Mouse (Mus musculus): ENCODE data around the gene Mipol1. TPM values are rescaled to one million over a fixed set of nuclear protein-coding genes. Genes with fewer than 3 reads are reported as not detected.
A peak's percentile ranks its signal among the peaks of the same experiment; 100 is the strongest.

The Mipol1 gene
- polyA plus RNA-seq, 1 experiment from 2014 or later, result 8.8 TPM

DNA sequence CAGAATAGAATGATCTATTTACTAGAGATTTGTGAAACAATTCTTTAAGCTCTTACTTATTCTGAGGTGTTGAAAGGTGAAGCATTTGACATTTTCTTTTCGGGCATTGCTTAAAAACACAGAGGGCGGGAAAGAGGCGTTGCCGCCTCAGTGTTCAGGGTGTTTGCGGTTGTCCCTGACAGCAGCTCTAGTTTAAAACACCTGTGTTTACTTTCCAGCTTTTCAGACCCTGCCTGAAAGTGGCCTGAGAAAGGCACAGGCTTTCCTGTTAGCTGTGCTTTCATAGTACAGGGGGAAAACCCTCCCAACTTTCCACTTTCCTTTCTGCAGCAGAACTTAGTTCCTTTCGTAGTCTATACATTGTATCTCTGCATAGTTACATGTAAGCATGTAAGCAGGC lies 152.6 kb downstream of the Mipol1 start:
- DNase-seq (ENCODE audit: low spot score), result no peak
- 0 out of 2 replicates have a peak, but pooled peaks have one; percentile 42 for ATAC-seq (replicated peaks; ENCODE audit: low FRiP score)
- Histone ChIP-seq H3K27ac (ENCODE audit: low read depth, low read length) (no peak overlapping the region), H3K9ac (ENCODE audit: low read length) (no peak overlapping the region), H3K4me1 (replicated peaks; ENCODE audit: control insufficient read depth, insufficient read depth, low read length) (no peaks in the 10 kb centered on the region), H3K4me2 (ENCODE audit: low read depth, low read length, severe bottlenecking) (no peak overlapping the region), H3K36me3 (ENCODE audit: control insufficient read depth, insufficient read depth, low read length) (no peaks in the 10 kb centered on the region), H3K4me3 (ENCODE audit: low read depth, low read length) (no peak overlapping the region), H3K9me3 (ENCODE audit: control insufficient read depth, low read length) (no peaks in the 10 kb centered on the region), H3K27me3 (ENCODE audit: control insufficient read depth, insufficient read depth, low read length) (no peaks in the 10 kb centered on the region)
- 36% methylated on average over 6 of the region's 6 CpGs for WGBS

DNA sequence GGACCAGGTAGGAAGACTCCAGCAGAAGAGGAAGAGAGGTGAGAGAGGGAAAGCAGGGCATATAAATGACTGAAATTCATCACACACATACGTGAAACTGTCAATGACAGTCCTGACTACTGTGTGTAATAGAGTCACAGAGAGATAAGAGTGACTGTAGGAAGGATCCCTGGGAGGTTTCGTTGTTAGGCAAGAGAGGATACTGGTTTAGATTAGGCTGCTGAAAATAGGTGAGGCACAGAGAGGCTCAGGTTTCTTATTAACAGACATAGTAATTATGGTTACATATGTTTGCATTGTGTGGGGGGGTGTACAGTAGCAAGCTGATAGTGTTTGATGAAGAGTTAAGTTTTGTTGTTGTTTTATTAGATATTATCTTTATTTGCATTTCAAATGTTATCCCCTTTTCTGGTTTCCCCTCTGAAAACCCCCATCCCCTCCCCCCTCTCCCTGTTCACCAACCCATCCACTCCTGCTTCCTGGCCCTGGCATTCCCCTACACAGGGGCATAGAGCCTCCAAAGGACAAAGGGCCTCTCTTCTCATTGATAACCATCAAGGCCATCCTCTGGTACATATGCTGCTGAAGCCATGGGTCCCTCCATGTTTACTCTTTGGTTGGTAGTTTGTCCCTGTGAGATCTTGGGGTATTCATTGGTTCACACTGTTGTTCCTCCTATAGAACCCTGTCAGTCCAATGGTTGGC lies 157.5 kb downstream of the Mipol1 start:
- no peaks in the 10 kb centered on the region for H3K4me1 ChIP-seq (replicated peaks; ENCODE audit: control insufficient read depth, insufficient read depth, low read length)
- DNase-seq (ENCODE audit: low spot score) (no peak), ATAC-seq (replicated peaks; ENCODE audit: low FRiP score) (no peak)
- H3K36me3 ChIP-seq (ENCODE audit: control insufficient read depth, insufficient read depth, low read length), result no peaks in the 10 kb centered on the region
- 89% methylated on average over 2 of the region's 2 CpGs for WGBS
- no peaks in the 10 kb centered on the region for H3K9me3 ChIP-seq (ENCODE audit: control insufficient read depth, low read length)
- no peak overlapping the region for H3K4me2 ChIP-seq (ENCODE audit: low read depth, low read length, severe bottlenecking)
- H3K4me3 ChIP-seq (ENCODE audit: low read depth, low read length), result no peak overlapping the region
- no peak overlapping the region for H3K27ac ChIP-seq (ENCODE audit: low read depth, low read length)
- no peaks in the 10 kb centered on the region for H3K27me3 ChIP-seq (ENCODE audit: control insufficient read depth, insufficient read depth, low read length)
- no peak overlapping the region for H3K9ac ChIP-seq (ENCODE audit: low read length)

DNA sequence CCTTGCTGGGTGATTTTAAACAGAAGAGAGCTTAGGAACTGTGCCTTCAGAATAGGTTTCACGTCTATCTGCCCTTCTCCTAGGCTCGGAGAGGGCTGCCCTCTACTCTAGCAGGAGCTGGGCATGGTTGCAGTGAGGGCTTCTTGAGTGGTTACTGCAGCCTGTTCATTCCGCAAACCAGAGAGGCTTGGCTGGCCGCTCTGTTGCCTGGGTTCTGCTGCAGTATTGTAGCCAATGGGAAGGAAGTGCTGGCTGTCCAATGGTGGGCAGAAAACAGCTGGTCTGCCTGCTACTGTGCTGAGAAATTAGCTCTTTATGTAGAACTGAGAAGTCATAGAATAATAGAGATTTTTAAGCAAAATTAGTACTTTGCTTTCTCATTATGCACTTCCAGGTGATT lies 169.3 kb downstream of the Mipol1 start:
- ATAC-seq (replicated peaks; ENCODE audit: low FRiP score) (peak; percentile 77), DNase-seq (ENCODE audit: low spot score) (peak; percentile 57)
- no peak overlapping the region for H3K4me3 ChIP-seq (ENCODE audit: low read depth, low read length)
- no peak overlapping the region for H3K27ac ChIP-seq (ENCODE audit: low read depth, low read length)
- peaks cover 5% of the 10 kb centered on the region for H3K4me1 ChIP-seq (replicated peaks; ENCODE audit: control insufficient read depth, insufficient read depth, low read length)
- H3K4me2 ChIP-seq (ENCODE audit: low read depth, low read length, severe bottlenecking), result no peak overlapping the region
- WGBS, result 18% methylated on average over 4 of the region's 4 CpGs
- H3K9me3 ChIP-seq (ENCODE audit: control insufficient read depth, low read length), result no peaks in the 10 kb centered on the region
- H3K36me3 ChIP-seq (ENCODE audit: control insufficient read depth, insufficient read depth, low read length), result no peaks in the 10 kb centered on the region
- H3K27me3 ChIP-seq (ENCODE audit: control insufficient read depth, insufficient read depth, low read length), result no peaks in the 10 kb centered on the region; the same call in 1 of the 2 replicates
- H3K9ac ChIP-seq (ENCODE audit: low read length), result no peak overlapping the region

DNA sequence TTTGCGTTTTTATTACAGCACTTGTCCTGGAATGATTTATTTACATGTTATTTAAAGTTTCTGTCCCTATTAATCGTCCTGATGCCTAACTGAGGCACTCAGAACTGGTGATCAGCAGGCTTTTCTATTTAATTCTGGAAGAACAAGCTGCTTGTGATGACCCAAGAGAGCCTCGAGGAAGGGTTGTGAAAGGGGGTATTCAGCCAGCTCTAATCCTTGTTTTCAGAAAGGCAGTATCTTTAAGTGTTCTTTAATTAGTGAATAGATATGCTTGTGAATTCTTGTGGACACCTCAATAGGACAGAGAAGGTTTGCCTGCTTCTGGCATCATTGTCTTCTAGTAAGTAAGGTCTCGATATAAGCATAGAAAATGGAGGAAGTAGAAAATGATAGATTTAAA lies 170.0 kb downstream of the Mipol1 start:
- DNase-seq (ENCODE audit: low spot score) (no peak), ATAC-seq (replicated peaks; ENCODE audit: low FRiP score) (0 out of 2 replicates have a peak, but pooled peaks have one; percentile 45)
- WGBS, result 11% methylated on average over 4 of the region's 4 CpGs
- Histone ChIP-seq H3K27me3 (ENCODE audit: control insufficient read depth, insufficient read depth, low read length) (no peaks in the 10 kb centered on the region; the same call in 1 of the 2 replicates), H3K4me1 (replicated peaks; ENCODE audit: control insufficient read depth, insufficient read depth, low read length) (peaks cover 5% of the 10 kb centered on the region), H3K27ac (ENCODE audit: low read depth, low read length) (no peak overlapping the region), H3K9ac (ENCODE audit: low read length) (no peak overlapping the region), H3K9me3 (ENCODE audit: control insufficient read depth, low read length) (no peaks in the 10 kb centered on the region), H3K4me2 (ENCODE audit: low read depth, low read length, severe bottlenecking) (no peak overlapping the region), H3K36me3 (ENCODE audit: control insufficient read depth, insufficient read depth, low read length) (no peaks in the 10 kb centered on the region), H3K4me3 (ENCODE audit: low read depth, low read length) (no peak overlapping the region)

DNA sequence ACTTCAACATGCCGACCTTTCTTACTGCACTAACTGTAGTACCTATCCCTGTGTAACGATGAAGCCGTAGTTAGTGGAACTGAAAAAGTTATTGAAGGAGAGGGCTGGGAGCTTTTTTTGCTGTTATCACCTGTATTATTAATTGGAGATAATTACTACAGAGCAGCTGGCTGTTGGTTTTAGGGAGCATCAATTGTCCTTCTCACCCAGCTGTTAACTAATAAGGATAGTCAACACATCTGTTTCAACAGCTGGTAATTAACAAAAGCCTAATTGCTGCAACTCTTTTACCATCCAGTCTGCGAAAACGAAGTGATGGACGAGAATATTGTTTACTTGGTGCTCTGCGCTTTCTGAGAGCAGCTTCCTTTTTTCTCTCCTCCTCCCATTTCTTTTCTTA lies 170.9 kb downstream of the Mipol1 start:
- H3K36me3 ChIP-seq (ENCODE audit: control insufficient read depth, insufficient read depth, low read length), result no peaks in the 10 kb centered on the region
- no peaks in the 10 kb centered on the region; the same call in 1 of the 2 replicates for H3K27me3 ChIP-seq (ENCODE audit: control insufficient read depth, insufficient read depth, low read length)
- 14% methylated on average over 7 of the region's 7 CpGs for WGBS
- DNase-seq (ENCODE audit: low spot score), result no peak
- no peak for ATAC-seq (replicated peaks; ENCODE audit: low FRiP score)
- H3K4me3 ChIP-seq (ENCODE audit: low read depth, low read length), result no peak overlapping the region; the same call in 1 of the 2 replicates
- H3K9ac ChIP-seq (ENCODE audit: low read length), result no peak overlapping the region
- no peak overlapping the region for H3K27ac ChIP-seq (ENCODE audit: low read depth, low read length)
- H3K4me2 ChIP-seq (ENCODE audit: low read depth, low read length, severe bottlenecking), result peak overlapping the region; percentile 8; the same call in 1 of the 2 replicates
- no peaks in the 10 kb centered on the region for H3K9me3 ChIP-seq (ENCODE audit: control insufficient read depth, low read length)
- H3K4me1 ChIP-seq (replicated peaks; ENCODE audit: control insufficient read depth, insufficient read depth, low read length), result peaks cover 5% of the 10 kb centered on the region

DNA sequence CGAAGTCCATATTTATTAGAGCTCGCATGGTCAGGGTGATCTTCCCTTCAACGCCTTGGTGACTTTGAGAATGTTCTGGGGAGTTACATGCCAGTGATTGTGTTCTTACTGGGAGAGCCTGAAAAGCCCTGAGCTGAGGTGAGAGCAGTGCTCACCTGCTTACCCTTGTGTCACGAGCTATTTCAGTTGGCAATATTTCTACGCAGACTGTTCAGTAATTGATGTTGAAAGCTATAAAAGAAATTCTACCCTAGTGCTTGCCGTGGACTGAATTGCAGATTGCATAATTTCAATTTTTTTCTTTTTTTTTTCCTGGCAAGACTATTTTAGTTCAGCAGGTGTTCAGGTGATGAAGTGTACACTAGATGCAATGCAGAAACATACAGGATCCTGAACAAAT lies 172.1 kb downstream of the Mipol1 start:
- no peaks in the 10 kb centered on the region for H3K36me3 ChIP-seq (ENCODE audit: control insufficient read depth, insufficient read depth, low read length)
- no peaks in the 10 kb centered on the region for H3K9me3 ChIP-seq (ENCODE audit: control insufficient read depth, low read length)
- H3K27me3 ChIP-seq (ENCODE audit: control insufficient read depth, insufficient read depth, low read length), result no peaks in the 10 kb centered on the region; the same call in 1 of the 2 replicates
- H3K27ac ChIP-seq (ENCODE audit: low read depth, low read length), result no peak overlapping the region
- no peak overlapping the region for H3K4me3 ChIP-seq (ENCODE audit: low read depth, low read length)
- DNase-seq (ENCODE audit: low spot score) (no peak), ATAC-seq (replicated peaks; ENCODE audit: low FRiP score) (no peak)
- no peak overlapping the region for H3K4me2 ChIP-seq (ENCODE audit: low read depth, low read length, severe bottlenecking)
- H3K4me1 ChIP-seq (replicated peaks; ENCODE audit: control insufficient read depth, insufficient read depth, low read length), result peaks cover 5% of the 10 kb centered on the region
- H3K9ac ChIP-seq (ENCODE audit: low read length), result no peak overlapping the region
- WGBS, result 75% methylated on average over 6 of the region's 6 CpGs

DNA sequence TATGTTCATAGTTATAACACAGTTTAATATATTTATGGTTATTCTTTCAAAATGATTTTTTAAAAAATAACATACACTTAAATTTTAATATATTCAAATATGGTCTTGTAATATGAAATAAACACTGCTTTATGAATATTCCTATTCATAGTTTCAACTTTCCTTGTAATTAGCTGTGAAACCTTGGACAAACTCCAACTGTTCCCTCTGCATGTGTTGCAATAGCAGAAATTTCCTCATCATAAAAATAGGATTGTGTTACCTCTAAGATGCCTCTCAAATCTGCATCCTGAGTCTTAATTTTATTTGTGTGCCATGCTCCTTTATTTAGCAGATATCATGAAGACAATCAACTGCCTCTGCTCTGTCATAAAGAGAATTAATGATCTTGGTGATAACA lies 179.7 kb downstream of the Mipol1 start:
- no peak overlapping the region for H3K27ac ChIP-seq (ENCODE audit: low read depth, low read length)
- no peaks in the 10 kb centered on the region for H3K9me3 ChIP-seq (ENCODE audit: control insufficient read depth, low read length)
- no peak overlapping the region for H3K4me3 ChIP-seq (ENCODE audit: low read depth, low read length)
- ATAC-seq (replicated peaks; ENCODE audit: low FRiP score) (no peak), DNase-seq (ENCODE audit: low spot score) (no peak)
- no peaks in the 10 kb centered on the region for H3K27me3 ChIP-seq (ENCODE audit: control insufficient read depth, insufficient read depth, low read length)
- no peaks in the 10 kb centered on the region for H3K4me1 ChIP-seq (replicated peaks; ENCODE audit: control insufficient read depth, insufficient read depth, low read length)
- no peak overlapping the region for H3K4me2 ChIP-seq (ENCODE audit: low read depth, low read length, severe bottlenecking)
- H3K9ac ChIP-seq (ENCODE audit: low read length), result no peak overlapping the region
- H3K36me3 ChIP-seq (ENCODE audit: control insufficient read depth, insufficient read depth, low read length), result no peaks in the 10 kb centered on the region

DNA sequence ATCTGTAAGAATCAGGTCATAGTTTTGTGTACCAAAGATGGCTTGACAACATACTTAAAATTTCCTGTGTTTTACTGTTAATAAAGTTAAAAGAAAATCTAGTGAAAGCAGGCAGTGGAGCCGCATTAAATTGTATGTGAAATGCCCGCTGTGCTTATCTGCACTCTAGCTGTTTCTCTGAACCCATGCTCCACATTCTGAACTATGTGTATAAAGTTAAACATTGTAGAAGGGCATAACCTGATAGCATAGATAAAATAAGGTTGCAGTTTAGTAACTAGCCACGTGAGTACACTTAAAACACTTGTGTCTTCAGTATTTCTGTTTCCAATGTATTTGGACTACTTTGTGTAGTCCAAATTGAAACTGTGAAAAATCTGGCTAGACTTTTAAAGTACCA lies 183.6 kb downstream of the Mipol1 start:
- Histone ChIP-seq H3K9me3 (ENCODE audit: control insufficient read depth, low read length) (no peaks in the 10 kb centered on the region), H3K27me3 (ENCODE audit: control insufficient read depth, insufficient read depth, low read length) (no peaks in the 10 kb centered on the region), H3K4me2 (ENCODE audit: low read depth, low read length, severe bottlenecking) (no peak overlapping the region), H3K4me1 (replicated peaks; ENCODE audit: control insufficient read depth, insufficient read depth, low read length) (no peaks in the 10 kb centered on the region), H3K4me3 (ENCODE audit: low read depth, low read length) (no peak overlapping the region), H3K36me3 (ENCODE audit: control insufficient read depth, insufficient read depth, low read length) (no peaks in the 10 kb centered on the region), H3K9ac (ENCODE audit: low read length) (no peak overlapping the region), H3K27ac (ENCODE audit: low read depth, low read length) (no peak overlapping the region)
- WGBS, result 88% methylated on average over 3 of the region's 3 CpGs
- ATAC-seq (replicated peaks; ENCODE audit: low FRiP score) (no peak), DNase-seq (ENCODE audit: low spot score) (no peak)

DNA sequence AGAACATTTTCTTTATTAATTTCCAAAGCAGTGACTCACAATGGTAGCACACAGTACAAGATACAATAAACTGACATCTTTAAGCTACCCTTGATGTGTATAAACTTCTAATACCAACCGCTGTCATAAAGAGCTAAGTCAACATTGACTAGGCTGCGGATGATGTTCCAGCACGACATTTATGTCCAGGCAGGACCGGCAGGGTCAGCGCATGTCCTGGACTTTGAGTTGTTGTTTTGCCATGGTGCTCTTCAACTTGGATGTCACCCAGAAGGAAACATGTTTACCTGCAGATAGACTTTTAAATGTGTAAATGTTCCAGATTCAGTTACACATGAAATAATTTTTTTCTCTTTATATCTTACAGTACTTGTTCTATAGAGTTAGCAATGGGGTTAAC lies 194.7 kb downstream of the Mipol1 start:
- WGBS, result 96% methylated on average over 5 of the region's 5 CpGs
- H3K9me3 ChIP-seq (ENCODE audit: control insufficient read depth, low read length), result no peaks in the 10 kb centered on the region
- DNase-seq (ENCODE audit: low spot score), result no peak
- no peak overlapping the region for H3K4me2 ChIP-seq (ENCODE audit: low read depth, low read length, severe bottlenecking)
- H3K27ac ChIP-seq (ENCODE audit: low read depth, low read length), result no peak overlapping the region
- ATAC-seq (replicated peaks; ENCODE audit: low FRiP score), result no peak
- H3K27me3 ChIP-seq (ENCODE audit: control insufficient read depth, insufficient read depth, low read length), result no peaks in the 10 kb centered on the region
- no peak overlapping the region for H3K4me3 ChIP-seq (ENCODE audit: low read depth, low read length)
- no peak overlapping the region for H3K9ac ChIP-seq (ENCODE audit: low read length)
- H3K36me3 ChIP-seq (ENCODE audit: control insufficient read depth, insufficient read depth, low read length), result no peaks in the 10 kb centered on the region
- H3K4me1 ChIP-seq (replicated peaks; ENCODE audit: control insufficient read depth, insufficient read depth, low read length), result no peaks in the 10 kb centered on the region

Measured in forebrain, embryonic 11.5 days (tissue).